9 mouse cellular contexts compared by ENCODE assay signal in genomic region chrX:103622935-103623280, GRCm38 (mm10). TPM values are rescaled to one million over a fixed set of nuclear protein-coding genes. Genes with fewer than 3 reads are reported as not detected.
DNase-seq lines count a peak whose midpoint lies in the region; ATAC-seq and TF ChIP-seq lines count a peak whose summit lies in the region.
"Had no signal": no experiment of that assay in that cellular context is flagged by ENCODE, and none has a peak within 500 bp of the region (broad histone marks: within the 10 kb centered on the region; RNA-seq: fewer than 3 reads in every experiment).

No protein-coding gene starts in this region.

- no peaks in the 10 kb centered on the region for H3K36me3 ChIP-seq in stomach, postnatal 0 days (ENCODE audit: control insufficient read depth, insufficient read depth, low read length)

- no peak for TF ChIP-seq CTCF in stomach, postnatal 0 days (IDR thresholded peaks at IDR 0.05; ENCODE audit: low read depth)

- H3K4me1 ChIP-seq in stomach, postnatal 0 days (replicated peaks; ENCODE audit: control insufficient read depth, insufficient read depth) = no peaks in the 10 kb centered on the region

- peak overlapping the region; percentile 61 for H3K9ac ChIP-seq in stomach, postnatal 0 days (ENCODE audit: low read length)

- no peak for TF ChIP-seq EP300 in stomach, postnatal 0 days (optimal IDR thresholded peaks at IDR 0.05)

- WGBS in stomach, postnatal 0 days = 1% methylated on average over 13 of the region's 13 CpGs

- H3K4me3 ChIP-seq in stomach, postnatal 0 days (ENCODE audit: low read depth, low read length) = peak overlapping the region; percentile 44

- no peak for ATAC-seq in stomach, postnatal 0 days (ENCODE audit: low FRiP score, low TSS enrichment)

- peak; percentile 18 for DNase-seq in layer of hippocampus, adult 11-12 months (ENCODE audit: low spot score)
- DNase-seq in layer of hippocampus, postnatal 14 days (ENCODE audit: low spot score in 2 of 2) = no peak
- peak; percentile 4 to 54 for DNase-seq in cerebellum, adult 18-20 months
- DNase-seq in forelimb bud, embryonic 11.5 days (ENCODE audit: low read depth, low spot score) = peak; percentile 20
- DNase-seq in kidney, adult 9 months = peak; percentile 30
- peak; percentile 6 for DNase-seq in lung, postnatal 14 days
- no peak for DNase-seq in stomach, postnatal 0 days (ENCODE audit: low spot score)
- DNase-seq in left cerebral cortex, adult 11 months (ENCODE audit: low spot score) = no peak

- H3K27ac ChIP-seq in stomach, postnatal 0 days (replicated peaks) = peak overlapping the region; percentile 45; the same call in 1 of the 2 replicates

- no peaks in the 10 kb centered on the region for H3K27me3 ChIP-seq in stomach, postnatal 0 days (ENCODE audit: control insufficient read depth, insufficient read depth, low read length)

- H3K9me3 ChIP-seq in stomach, postnatal 0 days (ENCODE audit: control insufficient read depth, low read length) = no peaks in the 10 kb centered on the region

- H3K4me2 ChIP-seq in stomach, postnatal 0 days (replicated peaks; ENCODE audit: low read depth) = peak overlapping the region; percentile 53

RNA-seq across cellular contexts. Expression of gene Zcchc13, which starts 7.5 kb away (rescaled TPM):
- total RNA-seq in layer of hippocampus, postnatal 14 days (2021) = not detected
- polyA plus RNA-seq in stomach, postnatal 0 days (2015; fragmentation: Nextera tagmentation; extraction: Ambion mirVana) = not detected in 2 replicates
- total RNA-seq: layer of hippocampus, postnatal 10 days had no signal

Comparison
In these comparisons a context has a peak if more than half of its experiments do, and no peak if none do; other contexts are left out.
1. DNase-seq: peak in layer of hippocampus, adult 11-12 months (single experiment), cerebellum, adult 18-20 months (2 of 2), forelimb bud, embryonic 11.5 days (single experiment), kidney, adult 9 months (single experiment) and lung, postnatal 14 days (single experiment); none in layer of hippocampus, postnatal 14 days (0 of 2), stomach, postnatal 0 days (single experiment) and left cerebral cortex, adult 11 months (single experiment).